Mouse (Mus musculus) stomach, postnatal 0 days (tissue): ENCODE results near the gene Zfp420. TPM values are rescaled to one million over a fixed set of nuclear protein-coding genes. Genes with fewer than 3 reads are reported as not detected.
A peak's percentile ranks its signal among the peaks of the same experiment; 100 is the strongest.

Source experiments
- ATAC-seq: fragments of 200-750 bp; cut with Nextera tagmentation; 2 replicates; pipeline ENCODE4 v1.8.0; 2017; ENCODE audit not compliant: low FRiP score, low TSS enrichment
- DNase-seq: peaks from one replicate; pipeline ENCODE4 v3.0.0-alpha.2; 2016; ENCODE audit warnings: low spot score
- H3K27ac ChIP-seq: fragments of 300-500 bp; sonication (generic); replicated peaks from 2 replicates; pipeline ENCODE4 v1.5.1; 2014; ENCODE audit warnings: mild to moderate bottlenecking, control low read depth
- H3K27me3 ChIP-seq: fragments of 300-500 bp; sonication (generic); 2 replicates; pipeline ENCODE4 v1.6.1; 2014; ENCODE audit warnings: low read length; ENCODE audit not compliant: control insufficient read depth, insufficient read depth
- H3K36me3 ChIP-seq: fragments of 300-500 bp; sonication (generic); 2 replicates; pipeline ENCODE4 v1.6.1; 2014; ENCODE audit warnings: low read length, mixed read lengths; ENCODE audit not compliant: control insufficient read depth, insufficient read depth
- H3K4me1 ChIP-seq: fragments of 300-500 bp; sonication (generic); replicated peaks from 2 replicates; pipeline ENCODE4 v1.6.1; 2014; ENCODE audit warnings: antibody characterized with exemption; ENCODE audit not compliant: control insufficient read depth, insufficient read depth
- H3K4me2 ChIP-seq: fragments of 300-500 bp; sonication (generic); replicated peaks from 2 replicates; pipeline ENCODE4 v1.6.1; 2014; ENCODE audit warnings: low read depth, mild to moderate bottlenecking, control low read depth, moderate library complexity
- H3K4me3 ChIP-seq: fragments of 300-500 bp; sonication (generic); 2 replicates; pipeline ENCODE4 v1.5.1; 2014; ENCODE audit warnings: low read depth, low read length, control low read depth
- H3K9ac ChIP-seq: fragments of 300-500 bp; sonication (generic); 2 replicates; pipeline ENCODE4 v1.6.1; 2014; ENCODE audit warnings: mild to moderate bottlenecking, low read length, control low read depth, mixed read lengths
- H3K9me3 ChIP-seq: fragments of 300-500 bp; sonication (generic); 2 replicates; pipeline ENCODE4 v1.6.1; 2016; ENCODE audit warnings: low read length; ENCODE audit not compliant: control insufficient read depth
- CTCF ChIP-seq: IDR thresholded peaks from 2 replicates; pipeline ENCODE4 v1.5.1; 2016; ENCODE audit warnings: antibody characterized with exemption, low read depth, mild to moderate bottlenecking, moderate library complexity
- EP300 ChIP-seq: optimal IDR thresholded peaks from 2 replicates; pipeline ENCODE3; 2016; ENCODE audit warnings: antibody characterized with exemption
- WGBS: fragments of 180-500 bp; shearing (Covaris S2); extraction: QIAGEN DNeasy Blood & Tissue Kit; methylation state at CpG from one replicate; pipeline ENCODE4 v1.1.7; 2014; 5-methylcytosine and 5-hydroxymethylcytosine counted together
- polyA plus RNA-seq: library from polyadenylated mRNA; unstranded; fragments of >200 nt; fragmentation: Nextera tagmentation; extraction: Ambion mirVana; gene quantifications from 2 replicates; pipeline ENCODE4 v1.2.1, GENCODE M21; 2015

Gene Zfp420
- polyA plus RNA-seq: 2.0 and 2.4 TPM in 2 replicates

DNA sequence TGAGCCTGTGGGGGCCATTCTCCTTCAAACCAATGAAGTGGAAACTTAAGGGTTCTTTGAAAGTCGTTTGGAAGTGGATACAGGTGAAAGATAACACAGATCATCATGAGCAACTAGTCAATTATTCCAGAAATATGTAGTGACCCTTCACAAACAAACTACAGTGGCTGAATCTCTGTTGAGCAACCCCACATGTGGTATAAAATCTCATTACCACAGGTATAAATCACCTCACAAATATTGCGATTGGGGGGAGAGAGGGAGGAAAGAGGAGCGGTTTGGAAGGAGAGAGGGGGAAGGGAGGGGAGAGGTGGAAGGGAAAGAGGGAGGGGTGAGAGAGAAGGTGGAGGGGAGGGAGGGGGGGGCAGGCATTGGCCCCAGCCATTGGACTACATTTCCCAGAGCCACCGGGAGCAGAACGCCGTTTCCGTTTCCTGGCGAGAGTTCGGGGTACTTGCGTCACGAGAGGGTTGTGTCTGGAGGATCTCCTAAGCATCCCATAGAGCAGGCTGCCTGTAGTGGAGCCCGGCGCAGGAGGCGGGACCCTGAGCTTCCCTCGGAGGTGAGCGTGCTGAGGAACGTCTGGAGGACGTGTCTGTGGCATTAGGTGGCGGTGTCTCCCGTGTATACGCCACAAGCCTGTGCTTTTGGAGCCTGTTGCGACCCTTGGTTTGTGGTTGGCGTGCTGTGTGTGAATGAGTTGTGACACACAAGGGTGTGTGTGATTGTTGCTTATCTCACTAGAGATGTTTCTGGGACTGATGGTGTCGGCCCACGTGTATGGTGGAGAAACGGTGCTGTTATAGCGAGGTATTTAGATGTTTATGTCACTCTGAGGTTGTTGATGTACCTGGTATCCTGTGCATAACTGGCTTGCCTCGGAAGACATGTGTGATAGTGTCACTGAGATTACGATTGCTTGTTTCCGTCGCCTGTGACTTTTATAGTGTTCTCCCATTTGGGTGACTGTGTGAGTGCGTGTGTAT, at the start of gene Zfp420:
TSS of gene Zfp420 (plus strand) at position 448 of the 986 bp plus-strand sequence.
- no peaks in the 10 kb centered on the region for H3K9me3 ChIP-seq
- ATAC-seq: peak; percentile 96
- H3K4me2 ChIP-seq: peak within 1 kb of the TSS; percentile 83
- 0 out of 2 replicates have a peak, but pooled peaks cover 2% of the 10 kb centered on the region for H3K4me1 ChIP-seq
- no peaks in the 10 kb centered on the region for H3K36me3 ChIP-seq
- H3K27me3 ChIP-seq: no peaks in the 10 kb centered on the region
- 4% methylated on average over 32 of the region's 32 CpGs for WGBS
- peak within 1 kb of the TSS; percentile 57 for H3K4me3 ChIP-seq
- peak; percentile 86 for DNase-seq
- no peak for TF ChIP-seq EP300
- peak; percentile 55 for TF ChIP-seq CTCF
- H3K27ac ChIP-seq: peak within 1 kb of the TSS; percentile 30; the same call in 1 of the 2 replicates
- peak within 1 kb of the TSS; percentile 60 for H3K9ac ChIP-seq

DNA sequence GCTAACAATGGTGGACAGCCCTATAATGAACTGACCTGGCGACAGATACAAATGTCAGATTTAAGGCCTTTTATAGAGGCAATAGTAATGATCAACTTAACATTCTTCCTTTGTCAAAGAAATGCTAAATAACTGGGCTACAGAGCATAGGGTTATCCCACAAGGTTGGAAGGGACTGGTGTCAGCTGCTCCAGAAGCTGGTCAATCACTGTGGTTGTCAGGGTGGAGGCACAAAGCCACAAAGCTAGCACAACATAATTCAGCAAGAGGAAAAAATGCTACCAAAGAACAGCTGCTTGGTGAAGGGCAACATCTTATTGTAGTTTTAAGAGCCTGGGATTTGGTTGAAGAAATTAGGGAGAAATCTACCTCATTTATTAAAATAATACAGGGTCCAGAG, 47.5 kb upstream of the Zfp420 start:
- WGBS: 89% methylated on average over 1 of the region's 1 CpGs
- no peak for TF ChIP-seq CTCF
- no peak for TF ChIP-seq EP300
- no peak for DNase-seq
- H3K4me2 ChIP-seq: no peak overlapping the region
- no peaks in the 10 kb centered on the region for H3K9me3 ChIP-seq
- no peaks in the 10 kb centered on the region for H3K36me3 ChIP-seq
- no peaks in the 10 kb centered on the region for H3K27me3 ChIP-seq
- no peak overlapping the region for H3K9ac ChIP-seq
- no peak overlapping the region for H3K27ac ChIP-seq
- ATAC-seq: no peak
- H3K4me1 ChIP-seq: peaks cover 4% of the 10 kb centered on the region
- H3K4me3 ChIP-seq: no peak overlapping the region

DNA sequence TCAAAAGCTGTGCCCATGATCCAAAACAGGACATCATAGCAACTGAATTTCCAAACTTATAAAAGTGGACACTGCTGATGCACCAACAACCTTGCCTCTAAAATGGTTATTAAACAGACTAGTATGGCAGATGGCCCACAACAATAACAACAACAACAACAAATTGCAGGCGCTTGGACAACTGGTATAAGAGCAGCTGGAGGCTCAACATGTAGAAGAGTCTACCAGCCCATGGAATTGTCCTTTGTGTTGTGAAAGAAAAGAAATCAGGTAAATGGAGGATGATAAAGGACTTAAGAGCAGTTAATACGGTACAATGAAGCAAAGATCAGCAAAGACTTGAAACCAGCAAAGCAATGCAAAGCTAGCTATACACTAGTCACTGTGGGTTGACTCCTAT, 45.4 kb upstream of the Zfp420 start:
- Histone ChIP-seq H3K9ac (no peak overlapping the region), H3K9me3 (no peaks in the 10 kb centered on the region), H3K27ac (no peak overlapping the region), H3K36me3 (no peaks in the 10 kb centered on the region), H3K4me2 (no peak overlapping the region), H3K27me3 (no peaks in the 10 kb centered on the region), H3K4me1 (peaks cover 4% of the 10 kb centered on the region), H3K4me3 (no peak overlapping the region)
- TF ChIP-seq CTCF (no peak), EP300 (no peak)
- ATAC-seq (no peak), DNase-seq (no peak)
- WGBS: 93% methylated on average over 2 of the region's 2 CpGs

DNA sequence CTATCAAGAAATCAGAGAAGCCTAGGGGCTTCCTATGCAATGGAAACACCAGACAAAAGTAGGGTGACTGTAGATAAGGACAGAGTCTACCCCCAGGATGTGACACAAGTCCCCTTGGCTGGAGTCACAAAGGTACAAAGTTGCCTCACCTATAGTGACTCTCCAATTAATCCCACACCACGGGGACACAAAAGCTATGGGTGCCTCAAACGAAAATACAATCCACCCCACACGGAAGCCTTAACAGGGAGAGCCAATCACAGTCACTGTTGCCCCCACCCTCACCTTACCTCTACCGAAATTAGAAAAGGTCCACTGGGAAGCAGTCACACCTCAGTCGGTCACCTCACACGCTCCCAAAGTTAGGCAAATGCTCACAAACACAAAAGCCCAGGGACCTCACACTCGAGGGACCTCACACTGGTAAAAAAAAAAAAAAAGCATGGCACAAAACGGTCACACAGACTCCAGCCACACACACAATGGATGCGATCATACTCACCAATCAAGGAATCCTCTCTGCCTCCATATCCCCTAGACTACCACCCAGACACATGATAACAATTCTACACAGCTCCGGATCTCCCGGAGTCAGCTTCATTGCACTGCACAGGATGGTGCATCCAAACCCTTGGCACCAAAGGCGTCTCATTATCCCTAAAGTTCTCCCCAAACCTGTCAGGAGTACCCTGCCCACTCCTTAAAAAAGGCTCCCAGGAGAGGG, 44.6 kb upstream of the Zfp420 start:
- no peaks in the 10 kb centered on the region for H3K36me3 ChIP-seq
- H3K4me2 ChIP-seq: peak overlapping the region; percentile 55
- H3K27me3 ChIP-seq: no peaks in the 10 kb centered on the region
- H3K4me3 ChIP-seq: peak overlapping the region; percentile 65
- 2% methylated on average over 12 of the region's 12 CpGs for WGBS
- H3K9me3 ChIP-seq: no peaks in the 10 kb centered on the region
- H3K27ac ChIP-seq: peak overlapping the region; percentile 45; the same call in 1 of the 2 replicates
- ATAC-seq (0 out of 2 replicates have a peak, but pooled peaks have one; percentile 30), DNase-seq (no peak)
- TF ChIP-seq EP300 (no peak), CTCF (no peak)
- peak overlapping the region; percentile 73 for H3K9ac ChIP-seq
- H3K4me1 ChIP-seq: peaks cover 4% of the 10 kb centered on the region

DNA sequence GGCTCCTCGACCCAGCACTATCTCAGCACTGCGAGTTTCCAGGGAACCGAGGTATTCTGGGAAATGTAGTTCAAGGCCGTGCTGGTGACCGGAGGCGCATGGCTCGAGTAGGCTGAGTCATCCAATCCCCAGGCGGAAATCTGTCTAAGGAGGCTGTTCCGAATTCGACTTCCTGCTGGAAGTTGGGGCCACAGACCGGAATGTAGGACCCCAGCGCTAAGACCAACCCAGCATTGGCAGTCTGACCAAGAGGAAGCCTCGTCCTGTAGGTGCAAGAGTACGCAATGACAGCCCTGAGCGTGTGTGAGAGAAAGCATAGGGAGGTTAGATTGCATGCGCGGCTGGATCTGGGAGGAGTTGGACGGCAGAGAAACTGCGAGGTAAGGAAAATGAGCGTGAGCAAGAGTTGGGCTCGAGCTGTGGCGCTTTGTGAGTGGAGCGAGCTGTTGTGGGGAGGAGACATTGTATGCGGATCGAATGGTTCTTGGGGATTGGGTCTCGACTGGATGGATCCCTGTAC, 43.8 kb upstream of the Zfp420 start, which contains the start of gene Zfp790:
TSS of gene Zfp790 (plus strand) at position 205 of the 520 bp plus-strand sequence.
- H3K4me3 ChIP-seq: peak within 1 kb of the TSS; percentile 65
- H3K36me3 ChIP-seq: no peaks in the 10 kb centered on the region
- ATAC-seq (peak; percentile 97), DNase-seq (peak; percentile 87)
- WGBS: under 1% methylated on average over 26 of the region's 26 CpGs
- peaks cover 4% of the 10 kb centered on the region for H3K4me1 ChIP-seq
- TF ChIP-seq EP300 (no peak), CTCF (no peak)
- peak within 1 kb of the TSS; percentile 94 for H3K27ac ChIP-seq
- H3K9me3 ChIP-seq: no peaks in the 10 kb centered on the region
- H3K27me3 ChIP-seq: no peaks in the 10 kb centered on the region
- H3K4me2 ChIP-seq: peak within 1 kb of the TSS; percentile 55
- peak within 1 kb of the TSS; percentile 73 for H3K9ac ChIP-seq
